Mouse (Mus musculus) CD4-positive, CD25-positive, alpha-beta regulatory T cell, adult 2 months (primary cell): ENCODE measurements around the gene Pecam1.

Experiments used
- DNase-seq: peaks from one replicate; pipeline ENCODE4 v3.0.0-alpha.2; 2012; ENCODE audit warnings: low read depth, low spot score

The Pecam1 gene

DNA sequence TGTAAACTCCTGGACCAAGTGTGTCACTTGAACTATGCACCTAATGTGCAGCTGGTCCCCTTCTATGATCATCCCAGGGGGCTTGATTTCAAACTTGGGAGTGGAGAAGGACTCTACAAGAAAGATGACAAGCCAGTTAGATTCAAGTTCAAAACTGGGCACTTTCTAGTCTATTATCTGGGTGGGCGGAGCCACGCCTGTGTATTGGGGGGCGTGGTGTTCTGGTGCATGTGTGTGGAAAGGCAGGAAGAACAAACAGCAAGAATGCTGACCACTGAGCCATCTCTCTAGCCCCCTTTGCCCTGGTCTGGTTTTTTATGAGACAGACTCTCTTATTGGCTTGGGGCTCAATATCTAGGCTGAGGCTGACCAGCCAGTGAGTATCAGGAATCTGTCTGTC, 54.5 kb downstream of the Pecam1 start:
- no peak for DNase-seq

GRCm38 (mm10) chr11:106692890-106693289, 57.5 kb downstream of the Pecam1 start:
- no peak for DNase-seq

- DNase-seq = peak; percentile 70
Observed at GRCm38 (mm10) chr11:106688375-106688774, 62.1 kb downstream of the Pecam1 start.

- no peak for DNase-seq
Observed at GRCm38 (mm10) chr11:106687293-106687692, 63.1 kb downstream of the Pecam1 start.

DNA sequence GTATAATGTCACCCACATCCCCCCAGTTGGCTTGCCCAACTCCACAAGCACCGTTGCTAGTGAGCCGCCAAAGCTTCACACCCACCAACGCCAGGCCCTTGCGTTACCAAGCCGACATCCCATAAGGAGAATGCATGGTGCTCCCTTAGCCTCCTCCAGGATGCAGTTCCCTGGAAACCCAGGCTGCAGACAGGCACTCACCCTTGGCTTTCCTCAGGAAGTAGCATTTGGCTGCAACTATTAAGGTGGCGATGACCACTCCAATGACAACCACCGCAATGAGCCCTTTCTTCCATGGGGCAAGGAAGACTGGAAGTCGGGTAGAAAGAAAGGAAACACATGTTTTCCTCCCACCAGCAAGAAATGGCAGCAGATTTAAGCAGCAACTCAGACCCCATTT, 66.4 kb downstream of the Pecam1 start:
- DNase-seq = no peak

- no peak for DNase-seq
Observed at GRCm38 (mm10) chr11:106683345-106683744, 67.1 kb downstream of the Pecam1 start.

DNA sequence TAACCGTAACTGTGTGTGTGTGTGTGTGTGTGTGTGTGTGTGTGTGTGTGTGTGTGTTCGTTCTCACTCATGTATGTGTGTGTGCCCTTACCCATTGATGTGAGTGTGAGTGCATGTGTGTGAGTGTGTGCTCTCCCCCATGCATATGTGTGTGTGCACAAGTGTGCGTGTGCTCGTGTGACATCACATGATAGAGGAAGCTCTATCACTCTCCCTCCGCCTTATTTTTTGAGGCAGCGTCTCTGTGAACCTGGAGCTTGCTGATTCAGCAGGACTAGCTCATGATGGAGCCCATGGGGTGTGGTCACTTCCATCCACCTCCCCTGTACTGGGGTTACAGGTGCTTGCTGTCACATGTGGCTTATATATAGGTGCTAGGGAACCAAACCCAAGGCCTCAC, 69.3 kb downstream of the Pecam1 start:
- peak; percentile 71 for DNase-seq

- DNase-seq = peak; percentile 79
Observed at GRCm38 (mm10) chr11:106679874-106680273, 70.6 kb downstream of the Pecam1 start.

- no peak for DNase-seq
Observed at GRCm38 (mm10) chr11:106677910-106678591, 72.4 kb downstream of the Pecam1 start.

- no peak for DNase-seq
Observed at GRCm38 (mm10) chr11:106677331-106677730, 73.1 kb downstream of the Pecam1 start.

- no peak for DNase-seq
Observed at GRCm38 (mm10) chr11:106675875-106676274, 74.6 kb downstream of the Pecam1 start.

DNA sequence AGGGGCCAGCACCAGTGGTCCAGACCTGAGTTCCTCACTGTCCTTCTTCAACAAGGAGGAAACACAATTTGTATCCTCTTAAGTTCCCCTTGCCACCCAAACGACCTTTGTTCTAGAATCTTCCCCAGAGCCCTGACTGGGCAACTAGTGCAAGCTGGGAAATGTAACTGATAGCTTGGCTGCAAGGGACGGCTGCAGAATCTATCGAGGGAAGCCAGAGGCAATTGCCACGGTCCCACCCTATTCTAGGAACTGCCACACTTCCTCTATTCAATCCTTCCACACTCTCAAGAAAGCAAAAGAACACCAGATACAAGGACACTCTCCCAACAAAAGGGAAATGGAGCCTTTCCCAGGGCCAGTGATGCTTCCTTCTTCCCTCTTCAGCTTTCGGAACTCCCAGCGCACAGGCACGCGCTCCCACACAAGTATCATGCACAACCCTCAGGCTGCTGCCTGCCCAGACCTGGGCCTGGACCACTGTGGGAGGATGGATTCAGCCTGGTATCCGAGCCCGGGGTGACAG, 75.2 kb downstream of the Pecam1 start:
- no peak for DNase-seq

GRCm38 (mm10) chr11:106674612-106675153, 75.7 kb downstream of the Pecam1 start:
- DNase-seq = peak; percentile 91

DNA sequence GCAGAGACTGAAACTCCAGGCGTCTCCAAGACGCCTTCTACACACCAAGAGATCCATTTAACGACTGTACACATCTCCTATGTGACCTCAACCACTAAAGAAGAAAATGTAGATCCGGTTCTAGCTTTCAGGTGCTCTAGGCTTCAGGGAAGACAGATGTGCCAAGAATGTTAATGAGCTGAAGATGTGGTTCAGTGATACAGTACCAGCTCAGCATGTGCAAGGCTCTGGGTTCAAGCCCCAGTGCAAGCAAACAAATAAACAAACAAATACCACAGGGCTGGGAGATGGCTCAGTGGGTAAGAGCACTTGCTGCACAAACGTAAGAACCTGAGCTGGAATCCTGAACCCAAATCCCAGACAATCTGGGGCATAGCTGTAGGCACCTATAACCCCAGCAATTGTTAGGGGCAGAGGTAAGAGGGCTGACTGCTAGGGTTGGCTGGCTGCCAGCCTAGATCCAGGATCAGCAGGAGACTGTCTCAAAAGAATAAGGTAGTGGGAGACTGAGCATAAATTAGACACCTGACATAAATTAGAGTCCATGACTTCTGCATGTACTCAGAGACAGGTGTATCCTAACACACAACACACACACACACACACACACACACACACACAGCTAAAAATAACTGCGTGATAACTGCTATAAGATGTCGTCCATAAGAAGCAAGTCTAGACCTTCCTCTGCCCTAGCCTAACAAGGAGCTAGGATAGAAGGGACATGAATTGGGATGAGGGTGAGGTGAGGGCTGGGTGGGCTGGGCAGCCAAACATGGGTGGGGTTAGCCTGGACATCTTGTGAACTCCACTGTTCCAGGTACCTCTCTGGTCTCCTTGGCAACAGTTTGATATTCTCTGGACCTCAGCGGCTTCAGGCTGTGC, 76.5 kb downstream of the Pecam1 start:
- DNase-seq = peak; percentile 67

- DNase-seq = no peak
Observed at GRCm38 (mm10) chr11:106672919-106673505, 77.4 kb downstream of the Pecam1 start.

DNA sequence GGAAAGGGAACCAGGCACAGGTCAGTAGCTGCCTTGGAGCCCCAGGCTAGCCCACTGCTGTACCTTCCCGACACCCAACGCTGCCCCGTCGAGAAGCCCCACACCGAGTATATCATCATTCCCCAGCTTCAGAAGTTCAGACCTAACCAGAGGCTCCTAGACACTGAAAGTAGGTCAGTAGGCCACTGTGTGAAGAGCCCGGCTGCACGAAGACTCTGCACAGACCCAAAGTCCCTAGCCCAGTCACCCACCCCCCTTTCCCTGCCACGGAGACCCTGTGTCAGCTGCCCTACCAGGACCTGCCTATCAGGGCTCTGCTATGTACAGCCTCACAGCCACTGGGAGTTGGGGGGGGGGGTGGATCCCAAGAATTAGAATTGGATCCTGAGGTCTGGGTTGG, 78.6 kb downstream of the Pecam1 start:
- DNase-seq = no peak

- peak; percentile 59 for DNase-seq
Observed at GRCm38 (mm10) chr11:106670951-106671478, 79.4 kb downstream of the Pecam1 start.

GRCm38 (mm10) chr11:106670266-106670665, 80.2 kb downstream of the Pecam1 start:
- DNase-seq = no peak

DNA sequence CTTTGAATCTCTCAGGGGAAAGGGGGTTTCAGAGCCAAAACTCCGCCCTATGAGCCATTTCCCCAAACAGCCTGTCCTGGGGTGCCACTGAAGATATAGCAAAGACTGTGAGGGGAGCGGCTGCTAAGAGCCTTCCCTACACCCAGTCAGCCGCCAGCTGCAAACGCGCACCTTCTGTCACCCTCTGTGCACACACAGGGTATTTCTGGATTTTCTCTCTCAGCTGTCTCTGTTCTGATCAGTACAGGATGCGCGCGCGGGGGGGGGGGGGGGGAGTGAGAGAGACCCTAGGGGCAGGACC, 80.6 kb downstream of the Pecam1 start:
- DNase-seq = peak; percentile 71

GRCm38 (mm10) chr11:106669102-106669872, 81.1 kb downstream of the Pecam1 start:
- no peak for DNase-seq

- no peak for DNase-seq
Observed at GRCm38 (mm10) chr11:106668336-106668735, 82.1 kb downstream of the Pecam1 start.
